Mouse (Mus musculus) natural killer cell, adult 2 months (primary cell): ENCODE data around the gene Wscd2.
"Not testable (repeated sequence)": the region's sequence is repeated elsewhere in the genome, so short reads cannot be mapped to it uniquely, and the experiment has no call there.

Experiments used
- DNase-seq, 2 experiments: peaks; one replicate each; pipeline ENCODE4 v3.0.0; 2022; ENCODE audit warnings: low spot score in 2 of 2

Wscd2 gene

DNA sequence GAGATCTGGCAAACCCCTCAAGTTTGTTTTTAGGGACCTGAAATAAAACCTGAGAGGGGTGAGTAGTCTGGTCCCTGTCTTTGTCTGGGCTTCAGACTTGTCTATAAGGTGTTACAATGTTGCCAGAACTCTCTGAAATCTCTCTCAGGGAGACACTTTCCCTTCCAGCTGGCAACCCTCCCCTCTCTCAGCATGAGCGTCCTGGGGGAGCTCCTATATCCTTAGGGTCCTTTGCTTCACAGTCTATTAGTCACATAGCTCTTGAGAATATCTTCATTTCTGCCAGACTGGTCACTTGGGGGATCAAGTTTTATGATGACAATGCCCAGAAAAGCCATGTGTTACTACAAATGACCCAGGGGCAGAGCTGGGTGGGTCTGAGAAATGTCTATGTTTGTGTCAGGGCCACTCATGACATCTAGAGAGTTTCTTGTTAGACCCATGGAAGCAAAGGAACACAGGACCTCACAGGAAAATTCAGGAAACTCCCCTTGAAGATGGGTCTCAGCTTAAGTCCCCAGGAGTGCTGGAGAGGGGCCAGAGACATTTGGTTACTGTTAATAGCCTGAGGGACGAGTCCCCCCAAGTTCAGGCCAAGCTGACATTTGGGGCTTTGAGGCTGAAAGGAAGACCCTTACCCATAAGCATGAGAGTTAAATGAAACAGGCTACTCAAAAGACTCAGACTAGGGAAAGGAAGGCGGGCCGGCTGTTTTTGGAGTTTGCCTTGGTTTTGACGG, 93.5 kb downstream of the Wscd2 start:
- DNase-seq, result no peak

GRCm38 (mm10) chr5:113584439-113584838, 94.3 kb downstream of the Wscd2 start:
- DNase-seq, result no peak

DNA sequence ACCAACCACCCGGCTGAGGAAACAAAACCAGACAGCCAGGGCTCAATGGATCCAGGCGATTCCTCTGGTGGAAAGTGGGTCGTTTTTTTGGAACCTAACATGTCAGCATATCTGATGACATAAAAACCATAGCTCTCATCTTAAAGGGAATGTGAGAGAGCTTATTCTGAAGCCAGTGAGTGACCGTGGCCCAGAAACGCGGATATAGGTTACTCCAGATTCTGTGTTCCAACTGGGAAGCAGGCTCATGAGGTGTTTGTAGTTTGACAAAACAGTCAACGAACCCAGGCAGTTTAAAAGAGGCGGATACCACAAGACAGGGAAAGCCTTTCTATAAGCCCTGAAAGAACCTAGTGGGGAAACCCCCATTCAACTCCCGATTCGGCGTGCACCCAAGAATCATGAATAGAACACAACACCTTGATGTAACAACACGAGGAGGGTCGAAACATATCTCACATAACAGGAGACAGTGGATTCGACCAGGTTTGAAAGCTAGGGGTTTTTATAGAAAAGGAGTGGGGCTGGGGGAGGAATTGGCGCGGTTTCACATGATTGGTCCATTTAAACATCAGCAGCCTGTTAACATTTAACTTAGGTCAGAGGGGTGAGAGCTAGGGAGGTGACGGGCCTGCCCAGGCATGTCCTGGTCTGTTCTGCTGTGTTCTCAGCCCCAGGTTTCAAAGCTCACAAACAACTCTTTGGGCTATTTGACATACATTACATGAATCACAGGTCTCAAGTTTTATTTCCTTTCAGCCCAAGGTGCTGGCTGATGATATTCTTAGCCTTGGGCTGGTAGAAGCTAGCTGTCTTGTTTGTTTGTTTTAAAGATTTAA, 95.7 kb downstream of the Wscd2 start:
- not testable (repeated sequence) for DNase-seq

- DNase-seq, result not testable (repeated sequence)
Measured at GRCm38 (mm10) chr5:113586458-113586849, 96.3 kb downstream of the Wscd2 start.

DNA sequence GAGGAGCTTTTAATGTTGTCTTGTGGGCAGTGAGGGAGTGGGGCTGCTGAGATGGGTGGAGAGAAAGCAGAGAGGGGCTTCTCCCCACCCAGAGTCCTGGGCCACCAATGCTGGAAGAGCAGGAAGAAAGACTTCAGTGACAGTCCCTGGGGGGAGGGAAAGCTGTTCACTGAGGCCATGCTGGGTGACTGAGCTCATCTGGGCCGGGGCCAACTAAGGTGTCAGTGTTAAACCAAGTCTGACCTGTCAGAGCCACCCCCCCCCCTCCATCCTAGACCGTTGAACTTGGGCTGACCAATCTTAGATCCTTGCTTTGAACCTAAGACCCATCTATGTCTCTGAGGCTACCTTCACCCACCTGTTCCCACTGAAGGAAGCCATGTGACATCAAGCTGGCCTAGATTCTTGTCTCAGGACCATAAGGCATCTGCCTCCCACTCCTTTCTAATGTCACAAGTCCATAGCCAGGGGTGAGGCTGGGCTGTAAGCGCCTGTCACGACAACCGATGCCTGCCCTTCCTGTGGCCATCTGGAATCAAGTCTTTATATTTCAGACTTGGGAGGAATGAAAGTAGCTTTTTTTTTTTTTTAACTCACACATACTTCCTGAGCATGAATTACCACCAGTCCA, 100.0 kb downstream of the Wscd2 start:
- peak; percentile 46 to 63 for DNase-seq

DNA sequence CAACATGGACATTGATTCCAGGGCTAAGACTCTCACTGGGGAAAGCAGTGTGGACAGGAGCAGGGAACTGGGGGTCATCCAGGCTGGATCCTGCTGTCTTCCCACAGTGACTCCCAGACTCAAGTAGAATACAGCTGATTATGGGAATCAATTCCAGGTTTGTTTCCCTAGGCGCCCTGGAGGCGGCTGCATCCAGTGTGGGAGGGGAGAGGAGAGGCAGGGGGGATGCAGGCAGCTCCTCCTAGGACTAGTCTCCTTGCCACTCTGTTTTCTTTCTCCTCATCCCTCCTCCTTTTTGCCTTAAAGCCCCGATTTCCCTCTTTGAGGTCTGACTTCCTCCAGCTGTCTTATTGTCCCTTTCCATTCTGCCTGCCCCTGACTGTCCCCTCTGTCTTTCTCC, 101.0 kb downstream of the Wscd2 start:
- DNase-seq, result no peak

GRCm38 (mm10) chr5:113591751-113592230, 101.7 kb downstream of the Wscd2 start:
- DNase-seq, result peak; percentile 59 to 73

- DNase-seq, result peak in 1 of 2 experiments; percentile 63
Measured at GRCm38 (mm10) chr5:113593911-113594705, 104.0 kb downstream of the Wscd2 start.

DNA sequence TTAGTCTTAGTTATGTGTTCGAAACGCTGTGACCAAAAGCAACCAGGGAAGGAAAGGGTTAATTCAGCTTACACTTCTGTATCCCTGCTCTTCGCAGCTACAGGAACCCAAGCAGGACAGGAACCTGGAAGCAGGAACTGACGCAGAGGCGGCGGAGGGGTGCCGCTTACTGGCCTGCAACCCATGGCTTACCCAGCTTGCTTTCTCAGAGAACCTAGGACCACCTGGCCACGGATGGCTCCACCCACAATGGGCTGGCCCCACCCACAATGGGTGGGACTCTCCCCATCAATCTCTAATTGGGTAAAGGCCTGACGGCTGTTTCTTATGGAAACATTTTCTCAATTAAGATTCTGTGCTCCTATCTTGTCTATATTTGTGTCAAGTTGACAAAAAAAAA, 106.1 kb downstream of the Wscd2 start:
- DNase-seq, result no peak

DNA sequence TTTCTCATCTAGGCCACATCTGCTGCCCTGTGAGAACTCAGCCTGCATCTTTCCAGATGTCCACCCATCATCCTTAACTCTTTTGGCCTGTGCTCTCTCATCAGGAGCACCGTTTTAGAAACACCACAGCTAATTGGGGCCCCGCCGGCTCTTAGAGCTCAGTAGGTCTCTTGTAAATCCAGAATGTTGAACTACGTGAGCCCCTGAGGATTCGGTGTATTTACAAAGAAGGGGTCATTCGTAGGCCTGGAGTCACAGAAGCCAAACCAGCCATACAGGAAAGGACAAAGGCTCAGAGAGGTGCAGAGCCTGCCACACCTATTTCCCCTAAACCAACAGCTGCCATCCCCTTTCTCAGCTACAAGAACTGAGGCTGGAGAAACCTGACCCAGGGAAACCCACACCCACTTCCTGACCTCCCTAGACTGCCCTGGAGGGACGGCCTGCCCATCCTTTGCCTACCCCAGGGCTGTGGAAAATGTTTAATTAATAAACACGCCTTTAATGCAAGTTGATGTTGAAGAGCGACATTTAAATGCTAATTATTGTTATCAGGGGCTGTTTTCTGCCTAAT, 106.7 kb downstream of the Wscd2 start:
- DNase-seq, result no peak

- no peak for DNase-seq
Measured at GRCm38 (mm10) chr5:113600181-113600580, 110.0 kb downstream of the Wscd2 start.

DNA sequence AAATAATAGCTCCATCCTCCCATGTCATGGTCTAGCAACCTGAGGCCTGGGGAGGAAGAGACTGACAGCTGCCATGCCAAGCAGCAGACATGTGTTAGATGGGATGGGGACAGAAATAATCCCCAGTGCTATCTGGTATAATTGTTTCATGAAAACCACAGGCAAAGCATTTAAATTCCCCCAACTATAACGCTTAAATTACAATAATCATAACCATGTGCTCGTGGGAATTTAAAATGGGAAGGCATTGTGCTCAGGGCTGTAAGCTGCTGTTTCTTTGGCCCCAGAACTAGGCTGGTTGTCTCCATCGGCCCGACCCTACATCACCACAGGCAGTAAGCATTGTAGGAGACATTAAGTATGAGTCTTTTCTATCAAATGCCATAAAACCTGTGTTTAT, 110.7 kb downstream of the Wscd2 start:
- DNase-seq, result no peak

GRCm38 (mm10) chr5:113603471-113603870, 113.3 kb downstream of the Wscd2 start:
- DNase-seq, result no peak

DNA sequence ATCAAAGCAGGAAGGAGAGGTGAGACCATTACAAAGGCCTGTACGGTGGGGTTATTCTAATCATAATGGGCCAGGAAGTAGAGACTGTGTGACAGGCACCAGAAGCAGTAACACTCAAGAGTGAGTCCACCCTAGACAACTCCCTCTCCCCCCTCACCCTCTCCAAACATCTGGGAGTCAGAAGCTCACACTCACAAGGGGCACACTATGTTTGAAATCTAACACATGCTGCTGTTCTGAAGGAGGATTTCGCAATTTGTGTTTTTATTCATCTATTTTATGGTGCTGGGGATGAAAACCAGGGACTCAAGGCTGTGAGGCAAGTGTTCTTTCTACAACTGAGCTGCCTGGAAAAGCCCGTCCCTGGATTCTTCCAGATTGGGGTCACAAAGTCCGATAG, 114.6 kb downstream of the Wscd2 start:
- no peak for DNase-seq

DNA sequence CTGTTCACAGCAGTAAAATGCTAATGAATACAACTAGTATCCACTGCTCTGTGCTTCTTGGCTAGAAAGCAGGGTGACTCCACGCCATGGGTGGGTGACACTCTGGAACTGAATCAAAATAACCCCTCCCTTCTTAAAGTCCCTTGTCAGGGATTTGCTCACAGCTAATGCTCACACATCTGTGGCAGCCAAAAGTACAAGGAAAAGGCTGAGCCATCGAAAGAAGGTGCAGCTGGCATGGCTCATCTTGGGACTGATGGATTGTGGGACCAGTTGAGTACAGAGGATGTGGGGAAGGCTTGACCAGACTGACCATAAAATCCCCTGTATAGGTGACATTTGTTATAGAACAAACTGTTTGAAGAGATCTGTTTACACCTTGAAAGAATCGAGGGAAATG, 116.0 kb downstream of the Wscd2 start:
- no peak for DNase-seq

DNA sequence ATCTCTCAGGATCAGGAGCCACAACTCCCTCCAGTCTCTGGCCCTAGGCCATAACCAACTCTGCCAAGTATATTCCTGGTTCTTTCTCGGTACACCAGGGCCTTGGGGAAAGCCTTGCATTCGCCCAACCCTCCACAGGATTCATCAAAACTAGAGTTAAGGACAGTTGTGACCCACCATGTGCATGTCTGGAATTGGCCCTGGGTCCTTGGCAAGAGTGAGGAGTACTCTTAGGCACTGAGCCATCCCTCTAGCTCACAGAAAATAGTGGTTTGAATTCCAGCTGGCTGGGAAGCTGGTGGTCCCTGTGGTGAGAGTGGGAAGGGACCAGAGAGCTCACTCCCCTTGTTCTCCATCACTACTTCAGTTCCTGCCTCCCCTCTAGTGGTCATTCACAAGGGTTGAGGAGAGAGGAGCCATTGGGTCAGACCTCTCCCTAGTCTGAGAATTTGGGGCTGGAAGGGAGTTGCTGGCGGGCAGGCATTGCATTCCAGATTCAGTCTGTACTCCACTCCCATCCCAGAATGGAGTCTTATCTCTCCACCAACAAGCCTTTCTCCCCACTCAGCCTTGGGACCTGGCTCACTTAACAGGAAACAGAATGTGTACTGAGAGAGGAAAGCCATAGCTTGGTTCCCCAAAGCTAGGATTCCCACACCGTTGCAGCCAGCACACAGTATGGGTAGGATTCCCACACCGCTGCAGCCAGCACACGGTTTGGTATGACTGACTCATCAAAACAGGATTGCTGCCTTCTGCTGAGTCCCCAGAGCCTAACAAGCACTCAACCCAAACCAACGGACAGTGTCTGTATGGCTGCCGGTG, 117.0 kb downstream of the Wscd2 start:
- no peak for DNase-seq

- DNase-seq, result no peak
Measured at GRCm38 (mm10) chr5:113607941-113608431, 117.9 kb downstream of the Wscd2 start.

GRCm38 (mm10) chr5:113608511-113608910, 118.4 kb downstream of the Wscd2 start:
- DNase-seq, result no peak

- no peak for DNase-seq
Measured at GRCm38 (mm10) chr5:113609891-113610290, 119.8 kb downstream of the Wscd2 start.

DNA sequence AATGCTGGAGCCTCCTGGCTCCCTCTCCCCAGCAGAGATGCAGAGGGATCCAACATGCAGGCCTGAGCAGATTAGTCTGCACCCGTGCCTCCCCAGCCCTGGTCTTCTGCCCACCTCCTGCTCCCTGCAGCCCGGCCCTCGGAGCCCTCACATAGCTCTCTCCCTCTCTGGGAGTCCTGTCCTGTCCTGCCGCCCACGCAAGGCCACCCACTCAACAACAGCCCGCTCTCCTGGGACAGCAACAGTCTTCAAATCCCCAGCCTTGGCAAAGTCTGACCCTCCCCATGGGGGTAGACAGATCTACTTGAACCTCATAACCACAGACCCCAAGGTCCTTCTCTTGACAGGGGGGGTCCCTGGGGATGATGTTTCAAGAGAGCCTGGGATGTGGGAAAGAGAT, 120.4 kb downstream of the Wscd2 start:
- no peak for DNase-seq
